Mouse (Mus musculus) G1E (cell line): ENCODE data around the gene Ift122. TPM values are rescaled to one million over a fixed set of nuclear protein-coding genes. Genes with fewer than 3 reads are reported as not detected.

Source experiments
- ATAC-seq: 2 replicates; pipeline ENCODE4 v1.8.0; 2016; ENCODE audit warnings: mild to moderate bottlenecking; ENCODE audit not compliant: insufficient number of reproducible peaks, poor library complexity, low FRiP score, severe bottlenecking; ENCODE audit errors: extremely low read depth
- DNase-seq: peaks from one replicate; pipeline ENCODE4 v3.0.0; 2012; ENCODE audit warnings: low spot score
- H3K27me3 ChIP-seq: 2 replicates; pipeline ENCODE4 v1.6.1; 2012; ENCODE audit warnings: mild to moderate bottlenecking, low read length, inconsistent platforms; ENCODE audit not compliant: insufficient read depth
- H3K36me3 ChIP-seq: replicated peaks from 2 replicates; pipeline ENCODE3; 2012; ENCODE audit warnings: mild to moderate bottlenecking, inconsistent platforms
- H3K4me1 ChIP-seq: 2 replicates; pipeline ENCODE4 v1.6.1; 2012; ENCODE audit warnings: low read depth, low read length, inconsistent platforms, mixed read lengths; ENCODE audit not compliant: insufficient read depth
- H3K4me3 ChIP-seq: 2 replicates; pipeline ENCODE4 v1.5.1; 2012; ENCODE audit warnings: low read depth, mild to moderate bottlenecking, inconsistent platforms, low read length, moderate library complexity, mixed read lengths
- H3K9me3 ChIP-seq: replicated peaks from 2 replicates; pipeline ENCODE4 v1.6.1; 2012; ENCODE audit warnings: inconsistent platforms
- CTCF ChIP-seq: IDR thresholded peaks from 2 replicates; pipeline ENCODE4 v1.5.1; 2012; ENCODE audit warnings: low read depth, low read length, inconsistent platforms, mixed read lengths
- GATA1 ChIP-seq: IDR thresholded peaks from 2 replicates; pipeline ENCODE4 v1.6.1; 2012; ENCODE audit warnings: borderline replicate concordance, low read length, inconsistent platforms, mixed read lengths
- GATA2 ChIP-seq: IDR thresholded peaks from 2 replicates; pipeline ENCODE4 v1.6.1; 2012; ENCODE audit warnings: low read depth, low read length, inconsistent platforms, borderline replicate concordance
- POLR2AphosphoS5 ChIP-seq: IDR thresholded peaks from 2 replicates; pipeline ENCODE4 v1.6.1; 2012; ENCODE audit warnings: low read depth, low read length, inconsistent platforms; ENCODE audit not compliant: insufficient replicate concordance
- TAL1 ChIP-seq: conservative IDR thresholded peaks from 2 replicates; pipeline ENCODE4 v1.6.1; 2012; ENCODE audit warnings: low read depth, low read length, inconsistent platforms, mixed read lengths
- polyA plus RNA-seq: library from polyadenylated mRNA; stranded (reverse); fragments of >175 nt; gene quantifications from 2 replicates; pipeline ENCODE4 v1.2.3, GENCODE M21; 2012
- total RNA-seq, 2 experiments: library from RNA; stranded (forward) in 1 of 2; stranded (reverse) in 1 of 2; fragments of 200-1000 nt in 1 of 2; fragments of >200 nt in 1 of 2; fragmentation: Nextera tagmentation in 1 of 2; gene quantifications; 2 replicates each; pipeline ENCODE4 v1.2.3; 2014 to 2017

Ift122 gene
- total and polyA plus RNA-seq, 3 experiments: 0.65 to 5.3 (median 4.7) TPM

- Histone ChIP-seq H3K4me1 (peaks cover 10% of the 10 kb centered on the region), H3K9me3 (no peaks in the 10 kb centered on the region), H3K36me3 (peaks cover 74% of the 10 kb centered on the region), H3K4me3 (no peak overlapping the region), H3K27me3 (no peaks in the 10 kb centered on the region)
- TF ChIP-seq TAL1 (no peak), POLR2AphosphoS5 (no peak), GATA2 (no peak), CTCF (no peak)
- DNase-seq (no peak), ATAC-seq (no peak)
Measured at GRCm38 (mm10) chr6:115845006-115845405, 8.3 kb upstream of the Ift122 start.

- TF ChIP-seq POLR2AphosphoS5 (no peak), CTCF (peak; percentile 38; the same call in 1 of the 2 replicates)
- DNase-seq (no peak), ATAC-seq (peak; percentile 15; the same call in 1 of the 2 replicates)
- Histone ChIP-seq H3K4me3 (no peak overlapping the region), H3K27me3 (no peaks in the 10 kb centered on the region), H3K36me3 (peaks cover 76% of the 10 kb centered on the region), H3K4me1 (peaks cover 16% of the 10 kb centered on the region), H3K9me3 (no peaks in the 10 kb centered on the region)
Measured at GRCm38 (mm10) chr6:115846640-115847411, 6.4 kb upstream of the Ift122 start.

GRCm38 (mm10) chr6:115848598-115849304 is 4.5 kb upstream of the Ift122 start:
- TF ChIP-seq CTCF (no peak), GATA1 (no peak), POLR2AphosphoS5 (no peak), TAL1 (no peak), GATA2 (no peak)
- ATAC-seq: no peak

GRCm38 (mm10) chr6:115852446-115853090 is 702 bp upstream of the Ift122 start:
- DNase-seq: peak; percentile 45
- ATAC-seq: no peak
- TF ChIP-seq GATA1 (no peak), GATA2 (no peak), POLR2AphosphoS5 (no peak), CTCF (no peak), TAL1 (no peak)
- peak overlapping the region; percentile 76 for H3K4me3 ChIP-seq
- H3K9me3 ChIP-seq: no peaks in the 10 kb centered on the region
- H3K4me1 ChIP-seq: peaks cover 25% of the 10 kb centered on the region
- no peaks in the 10 kb centered on the region for H3K27me3 ChIP-seq
- H3K36me3 ChIP-seq: peaks cover 31% of the 10 kb centered on the region

More at GRCm38 (mm10) chr6:115848598-115849304, 4.5 kb upstream of the Ift122 start:
- Histone ChIP-seq H3K4me3 (no peak overlapping the region), H3K27me3 (no peaks in the 10 kb centered on the region), H3K4me1 (peaks cover 27% of the 10 kb centered on the region), H3K36me3 (peaks cover 57% of the 10 kb centered on the region), H3K9me3 (no peaks in the 10 kb centered on the region)
- no peak for DNase-seq

GRCm38 (mm10) chr6:115853985-115854384 is 715 bp downstream of the Ift122 start:
- Histone ChIP-seq H3K4me1 (peaks cover 19% of the 10 kb centered on the region), H3K4me3 (peak overlapping the region; percentile 76), H3K27me3 (no peaks in the 10 kb centered on the region), H3K36me3 (peaks cover 18% of the 10 kb centered on the region), H3K9me3 (no peaks in the 10 kb centered on the region)
- ATAC-seq (no peak), DNase-seq (no peak)
- TF ChIP-seq TAL1: no peak
- no peak for TF ChIP-seq GATA1

- DNase-seq: no peak
- no peak overlapping the region for H3K4me3 ChIP-seq
- H3K4me1 ChIP-seq: peaks cover 21% of the 10 kb centered on the region
- H3K9me3 ChIP-seq: no peaks in the 10 kb centered on the region
- ATAC-seq: no peak
- no peak for TF ChIP-seq TAL1
- 0 out of 2 replicates have a peak, but pooled peaks have one; percentile 23 for TF ChIP-seq CTCF
- H3K27me3 ChIP-seq: no peaks in the 10 kb centered on the region
- peaks cover 14% of the 10 kb centered on the region for H3K36me3 ChIP-seq
Measured at GRCm38 (mm10) chr6:115854432-115854831, 1.2 kb downstream of the Ift122 start.
